Mouse (Mus musculus) liver, embryonic 15.5 days (tissue): ENCODE data around the gene Dhrs13. TPM values are rescaled to one million over a fixed set of nuclear protein-coding genes. Genes with fewer than 3 reads are reported as not detected.
"Not testable (repeated sequence)": the region's sequence is repeated elsewhere in the genome, so short reads cannot be mapped to it uniquely, and the experiment has no call there.

Experiments used
- ATAC-seq: fragments of 200-750 bp; cut with Nextera tagmentation; 2 replicates; pipeline ENCODE4 v1.8.0; 2017; ENCODE audit warnings: moderate number of reproducible peaks, mild to moderate bottlenecking, moderate library complexity; ENCODE audit not compliant: insufficient read depth
- H3K27ac ChIP-seq: fragments of 300-500 bp; sonication (generic); replicated peaks from 2 replicates; pipeline ENCODE4 v1.5.1; 2015; ENCODE audit warnings: mild to moderate bottlenecking, inconsistent platforms
- H3K27me3 ChIP-seq: fragments of 300-500 bp; sonication (generic); 2 replicates; pipeline ENCODE4 v1.6.1; 2015; ENCODE audit warnings: mild to moderate bottlenecking, inconsistent platforms
- H3K36me3 ChIP-seq: fragments of 300-500 bp; sonication (generic); replicated peaks from 2 replicates; pipeline ENCODE4 v1.6.1; 2015; ENCODE audit warnings: moderate library complexity, mild to moderate bottlenecking, inconsistent platforms
- H3K4me1 ChIP-seq: fragments of 300-500 bp; sonication (generic); replicated peaks from 2 replicates; pipeline ENCODE4 v1.6.1; 2015; ENCODE audit warnings: inconsistent platforms
- H3K4me2 ChIP-seq: fragments of 300-500 bp; sonication (generic); 2 replicates; pipeline ENCODE4 v1.6.1; 2015; ENCODE audit warnings: moderate library complexity, mild to moderate bottlenecking, inconsistent platforms
- H3K4me3 ChIP-seq: fragments of 300-500 bp; sonication (generic); replicated peaks from 2 replicates; pipeline ENCODE4 v1.5.1; 2015; ENCODE audit warnings: mild to moderate bottlenecking, inconsistent platforms
- H3K9ac ChIP-seq: fragments of 300-500 bp; sonication (generic); 2 replicates; pipeline ENCODE4 v1.6.1; 2015; ENCODE audit warnings: moderate library complexity, mild to moderate bottlenecking, inconsistent platforms
- H3K9me3 ChIP-seq: fragments of 300-500 bp; sonication (generic); replicated peaks from 2 replicates; pipeline ENCODE4 v1.6.1; 2016; ENCODE audit warnings: inconsistent platforms
- WGBS: fragments of 180-500 bp; shearing (Covaris S2); methylation state at CpG from one replicate; pipeline ENCODE4 v1.1.7; 2015; ENCODE audit warnings: mixed read lengths; ENCODE audit not compliant: insufficient replicate concordance; 5-methylcytosine and 5-hydroxymethylcytosine counted together
- polyA plus RNA-seq: library from polyadenylated mRNA; unstranded; fragments of >200 nt; fragmentation: Nextera tagmentation; extraction: Ambion mirVana; gene quantifications from 2 replicates; pipeline ENCODE4 v1.2.1, GENCODE M21; 2015

Gene Dhrs13
- polyA plus RNA-seq, 1 experiment from 2014 or later, result 14.9 TPM

DNA sequence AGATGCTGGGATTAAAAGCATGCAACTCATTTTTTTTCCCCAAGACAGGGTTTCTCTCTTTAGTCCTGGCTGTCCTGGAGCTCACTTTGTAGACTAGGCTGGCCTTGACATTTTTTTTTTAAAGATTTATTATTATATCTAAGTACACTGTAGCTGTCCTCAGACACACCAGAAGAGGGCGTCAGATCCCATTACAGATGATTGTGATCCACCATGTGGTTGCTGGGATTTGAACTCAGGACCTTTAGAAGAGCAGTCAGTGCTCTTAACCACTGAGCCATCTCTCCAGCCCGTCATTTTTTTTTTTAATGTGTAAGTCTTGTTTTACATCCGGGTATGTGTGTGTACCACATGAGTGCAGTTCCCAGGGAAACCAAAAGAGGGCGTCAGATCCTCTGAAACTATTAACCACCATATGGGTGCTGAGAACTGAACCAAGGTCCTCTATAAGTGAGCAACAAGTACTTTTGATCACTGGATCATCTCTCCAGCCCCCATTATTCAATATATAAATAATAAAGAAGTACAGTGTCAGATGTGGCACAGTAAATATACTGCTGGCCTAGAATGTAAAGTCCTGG, 10.3 kb downstream of the Dhrs13 start:
- H3K27ac ChIP-seq, H3K27me3 ChIP-seq, H3K9me3 ChIP-seq, ATAC-seq, H3K4me3 ChIP-seq, H3K9ac ChIP-seq, H3K4me2 ChIP-seq: not testable (repeated sequence)
- Histone ChIP-seq H3K4me1 (peaks cover 44% of the 10 kb centered on the region), H3K36me3 (peaks cover 38% of the 10 kb centered on the region)
- WGBS, result 86% methylated on average over 4 of the region's 4 CpGs

DNA sequence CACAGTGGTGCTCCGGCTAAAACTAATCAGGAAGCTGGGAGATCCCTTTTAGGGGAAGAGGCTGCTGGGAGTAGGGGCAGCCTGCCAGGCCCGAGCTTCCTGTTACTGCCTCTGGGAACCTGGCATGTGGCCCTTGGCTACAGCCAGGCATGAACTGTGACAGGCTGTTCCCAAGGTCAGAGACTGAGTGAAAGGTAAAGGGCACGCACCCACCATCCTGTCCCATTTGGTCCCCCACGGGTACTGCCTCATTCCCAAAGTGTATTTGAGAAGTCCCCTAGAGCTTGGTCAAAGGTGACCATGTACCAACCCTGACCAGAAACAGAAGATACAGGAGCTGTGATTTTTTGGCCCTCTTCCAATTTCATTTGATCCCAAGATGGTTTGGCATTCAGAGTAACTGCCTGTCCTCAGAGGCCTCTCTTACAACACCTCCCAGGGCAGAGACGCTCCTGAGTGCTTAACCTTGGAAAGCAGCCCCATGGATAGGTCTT, 12.7 kb downstream of the Dhrs13 start:
- ATAC-seq, result peak; percentile 28
- Histone ChIP-seq H3K9ac (no peak overlapping the region), H3K4me3 (no peak overlapping the region), H3K4me1 (peaks cover 21% of the 10 kb centered on the region; the same call in 1 of the 2 replicates), H3K4me2 (no peak overlapping the region), H3K9me3 (no peaks in the 10 kb centered on the region), H3K27me3 (no peaks in the 10 kb centered on the region), H3K27ac (no peak overlapping the region), H3K36me3 (peaks cover 29% of the 10 kb centered on the region)
- WGBS, result 73% methylated on average over 5 of the region's 5 CpGs

DNA sequence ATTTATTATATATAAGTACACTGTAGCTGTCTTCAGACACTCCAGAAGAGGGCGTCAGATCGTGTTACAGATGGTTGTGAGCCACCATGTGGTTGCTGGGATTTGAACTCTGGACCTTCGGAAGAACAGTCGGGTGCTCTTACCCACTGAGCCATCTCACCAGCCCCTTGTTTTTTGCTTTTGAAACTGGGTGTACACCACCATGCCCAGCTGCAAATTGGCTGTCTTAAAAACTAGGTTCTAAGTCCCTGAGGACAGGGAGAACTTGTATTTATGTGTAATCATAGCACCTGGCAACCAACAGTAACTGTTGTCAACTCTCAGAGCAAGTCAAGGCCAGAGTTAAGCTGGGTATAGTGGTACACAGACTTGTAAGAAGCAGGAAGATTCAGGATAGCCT, 16.6 kb downstream of the Dhrs13 start:
- not testable (repeated sequence) for H3K27ac ChIP-seq, H3K9me3 ChIP-seq, ATAC-seq, H3K4me2 ChIP-seq, H3K9ac ChIP-seq, H3K27me3 ChIP-seq, H3K4me3 ChIP-seq
- WGBS, result 75% methylated on average over 4 of the region's 4 CpGs
- Histone ChIP-seq H3K4me1 (peaks cover 31% of the 10 kb centered on the region), H3K36me3 (peaks cover 18% of the 10 kb centered on the region)

DNA sequence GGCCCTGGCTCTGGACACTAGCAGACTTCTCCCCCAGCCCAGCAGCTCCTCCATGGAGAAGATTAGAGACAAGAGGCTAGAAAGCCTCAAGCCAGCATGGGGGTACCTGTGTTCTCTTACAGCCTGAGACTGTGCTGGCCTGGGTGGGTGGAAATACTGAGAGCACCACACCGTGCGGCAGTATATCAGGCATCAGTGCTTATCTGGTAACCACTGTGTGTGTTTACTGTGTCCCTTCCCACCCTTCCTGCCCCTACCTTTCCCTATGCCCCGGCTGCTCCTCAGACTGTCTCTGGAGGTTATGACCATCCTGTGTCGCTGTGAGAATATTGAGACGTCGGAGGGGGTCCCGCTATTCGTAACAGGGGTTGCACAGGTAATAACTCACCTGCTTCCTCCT, 21.0 kb downstream of the Dhrs13 start:
- Histone ChIP-seq H3K4me1 (peaks cover 23% of the 10 kb centered on the region), H3K9me3 (no peaks in the 10 kb centered on the region), H3K9ac (0 out of 2 replicates have a peak overlapping the region, but pooled peaks have one; percentile 1), H3K4me3 (no peak overlapping the region), H3K4me2 (peak overlapping the region; percentile 11; the same call in 1 of the 2 replicates), H3K27me3 (no peaks in the 10 kb centered on the region), H3K27ac (peak overlapping the region; percentile 38; the same call in 1 of the 2 replicates), H3K36me3 (peaks cover 56% of the 10 kb centered on the region)
- 48% methylated on average over 8 of the region's 8 CpGs for WGBS
- ATAC-seq, result peak; percentile 79

DNA sequence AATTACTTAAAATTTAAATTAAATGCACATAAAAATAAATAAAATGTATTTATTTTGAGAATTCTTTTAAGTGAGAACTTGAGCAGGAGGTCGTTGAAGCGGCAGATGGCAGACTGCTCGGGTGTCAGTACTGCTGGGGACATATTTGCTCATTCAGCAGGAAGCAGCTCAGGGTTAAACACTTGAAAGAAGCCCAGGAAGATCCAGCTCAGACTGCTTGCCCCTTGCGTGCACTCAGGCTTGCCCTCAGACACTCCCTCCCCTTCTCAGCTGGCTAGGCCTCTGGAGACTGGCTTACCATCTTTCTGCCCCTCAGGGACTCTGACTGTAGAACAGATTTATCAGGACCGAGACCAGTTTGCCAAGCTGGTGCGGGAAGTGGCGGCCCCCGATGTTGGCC, 24.9 kb downstream of the Dhrs13 start:
- peaks cover 57% of the 10 kb centered on the region for H3K36me3 ChIP-seq
- no peak overlapping the region for H3K4me2 ChIP-seq
- WGBS, result 83% methylated on average over 8 of the region's 8 CpGs
- no peak overlapping the region for H3K27ac ChIP-seq
- no peak for ATAC-seq
- peaks cover 49% of the 10 kb centered on the region for H3K4me1 ChIP-seq
- no peak overlapping the region for H3K9ac ChIP-seq
- H3K9me3 ChIP-seq, result no peaks in the 10 kb centered on the region
- H3K4me3 ChIP-seq, result no peak overlapping the region
- no peaks in the 10 kb centered on the region for H3K27me3 ChIP-seq

DNA sequence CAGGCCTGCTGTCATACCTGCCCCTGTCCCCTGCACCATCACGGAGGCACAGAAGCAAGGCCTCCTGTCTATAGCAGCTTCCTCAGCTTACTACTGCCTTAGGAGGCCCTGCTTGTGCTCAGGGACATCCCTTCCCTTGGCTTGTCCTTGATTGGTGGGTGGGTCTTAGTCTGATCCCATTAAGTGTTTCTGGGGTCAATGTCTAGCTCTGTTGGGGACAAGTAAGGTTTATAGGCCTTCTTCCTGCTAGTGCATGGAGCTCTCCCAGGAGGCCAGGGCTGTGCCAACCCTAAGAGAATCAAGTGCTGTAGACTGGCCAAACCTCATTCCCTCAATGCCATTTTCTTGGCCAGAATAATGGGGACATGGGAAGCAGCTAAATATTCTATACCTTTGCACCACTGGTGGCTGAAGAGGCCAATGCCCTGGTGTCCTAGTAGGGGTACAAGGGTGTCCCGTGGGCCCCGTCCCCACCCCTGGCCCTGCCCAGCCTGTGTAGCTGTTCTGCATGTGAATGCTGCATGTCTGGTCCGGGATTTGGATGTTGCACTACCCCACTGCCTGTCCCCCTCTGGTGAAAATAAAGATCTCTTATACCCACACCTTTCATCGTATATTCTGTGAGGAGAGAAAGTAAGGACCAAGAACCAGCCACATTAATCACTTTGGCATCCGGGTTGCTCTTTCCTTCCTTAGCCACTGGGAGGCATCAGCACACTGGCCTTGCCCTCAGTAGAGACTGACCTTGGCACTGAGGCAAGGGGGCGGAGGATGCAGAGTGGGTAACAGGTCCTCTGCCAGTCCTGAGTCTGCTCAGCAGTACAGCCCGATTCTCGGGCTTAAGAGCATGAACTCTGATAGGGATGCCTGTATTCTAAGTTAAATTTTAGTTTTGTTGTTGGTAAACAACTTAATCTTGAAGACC, 28.0 kb downstream of the Dhrs13 start:
- Histone ChIP-seq H3K4me3 (peak overlapping the region; percentile 20), H3K4me2 (peak overlapping the region; percentile 50), H3K9me3 (no peaks in the 10 kb centered on the region), H3K27ac (peak overlapping the region; percentile 91), H3K9ac (peak overlapping the region; percentile 43), H3K36me3 (peaks cover 46% of the 10 kb centered on the region), H3K4me1 (peaks cover 57% of the 10 kb centered on the region), H3K27me3 (no peaks in the 10 kb centered on the region)
- WGBS, result 38% methylated on average over 9 of the region's 9 CpGs
- ATAC-seq, result peak; percentile 83

DNA sequence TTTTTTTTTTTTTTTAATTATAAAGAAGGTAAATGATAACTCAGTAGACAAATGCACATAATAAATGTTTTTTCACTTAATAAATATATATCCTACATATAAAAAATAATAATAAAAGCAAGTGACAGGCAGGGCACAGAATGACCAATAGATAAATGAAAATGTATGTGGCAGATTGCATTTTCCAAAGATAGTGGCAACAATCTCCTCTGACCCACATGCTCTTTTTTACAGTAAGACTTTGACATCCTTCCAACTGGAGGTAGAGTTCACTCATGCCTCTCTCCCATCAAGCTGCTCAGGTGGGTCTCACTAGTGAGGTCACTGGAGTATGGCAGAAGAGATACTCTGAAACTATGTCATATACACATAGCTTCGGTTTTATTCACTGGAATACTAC, 30.5 kb downstream of the Dhrs13 start:
- H3K4me1 ChIP-seq, result peaks cover 80% of the 10 kb centered on the region
- ATAC-seq, result no peak
- H3K4me2 ChIP-seq, result no peak overlapping the region
- no peaks in the 10 kb centered on the region for H3K27me3 ChIP-seq
- H3K36me3 ChIP-seq, result peaks cover 23% of the 10 kb centered on the region
- peak overlapping the region; percentile 33 for H3K9ac ChIP-seq
- H3K4me3 ChIP-seq, result no peak overlapping the region
- 54% methylated on average over 1 of the region's 1 CpGs for WGBS
- H3K27ac ChIP-seq, result peak overlapping the region; percentile 100
- H3K9me3 ChIP-seq, result no peaks in the 10 kb centered on the region

DNA sequence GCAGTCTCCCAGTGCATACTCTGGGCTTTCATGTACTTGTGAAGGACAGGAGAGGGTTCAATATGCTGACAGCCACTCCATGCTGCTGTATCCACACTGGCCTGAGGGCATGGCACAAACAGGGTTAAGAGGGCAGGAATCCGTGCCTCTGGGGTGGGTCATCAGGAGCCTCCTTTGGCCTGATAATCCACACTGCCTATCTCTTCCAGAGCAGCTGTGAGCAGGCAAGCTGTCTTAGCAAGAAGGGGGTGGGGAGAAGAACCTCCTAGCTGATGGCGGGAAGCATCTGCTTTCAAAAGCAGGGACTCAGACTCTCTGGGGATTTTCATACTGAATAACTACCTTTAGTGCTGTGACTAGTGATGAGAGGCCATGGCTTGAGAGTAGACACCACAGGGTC, 33.8 kb downstream of the Dhrs13 start:
- ATAC-seq, result peak; percentile 80
- no peaks in the 10 kb centered on the region for H3K9me3 ChIP-seq
- H3K36me3 ChIP-seq, result no peaks in the 10 kb centered on the region
- H3K4me2 ChIP-seq, result peak overlapping the region; percentile 78
- peak overlapping the region; percentile 24 for H3K4me3 ChIP-seq
- peak overlapping the region; percentile 100 for H3K27ac ChIP-seq
- WGBS, result 23% methylated on average over 2 of the region's 2 CpGs
- H3K9ac ChIP-seq, result peak overlapping the region; percentile 70
- no peaks in the 10 kb centered on the region for H3K27me3 ChIP-seq
- peaks cover 94% of the 10 kb centered on the region for H3K4me1 ChIP-seq

DNA sequence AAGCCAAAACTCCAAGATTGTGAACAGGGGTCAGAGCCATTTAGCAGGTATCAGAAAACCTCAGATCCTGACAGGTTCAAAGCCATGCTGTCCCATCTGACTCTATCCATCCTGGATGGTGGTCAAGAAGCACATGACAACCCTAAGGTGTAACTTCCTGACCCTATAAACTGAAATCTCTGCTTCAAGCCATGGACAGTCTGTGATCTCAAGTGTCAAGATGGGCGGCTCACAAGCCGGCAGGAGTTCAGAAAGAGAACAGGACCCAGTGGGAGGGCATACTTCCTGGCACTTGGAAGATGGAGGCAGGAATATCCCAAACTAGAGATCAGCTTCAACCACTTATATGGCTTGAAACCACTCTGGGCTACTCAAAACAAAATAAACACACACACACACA, 34.6 kb downstream of the Dhrs13 start:
- H3K9ac ChIP-seq, result peak overlapping the region; percentile 70
- peak overlapping the region; percentile 24 for H3K4me3 ChIP-seq
- peaks cover 91% of the 10 kb centered on the region for H3K4me1 ChIP-seq

DNA sequence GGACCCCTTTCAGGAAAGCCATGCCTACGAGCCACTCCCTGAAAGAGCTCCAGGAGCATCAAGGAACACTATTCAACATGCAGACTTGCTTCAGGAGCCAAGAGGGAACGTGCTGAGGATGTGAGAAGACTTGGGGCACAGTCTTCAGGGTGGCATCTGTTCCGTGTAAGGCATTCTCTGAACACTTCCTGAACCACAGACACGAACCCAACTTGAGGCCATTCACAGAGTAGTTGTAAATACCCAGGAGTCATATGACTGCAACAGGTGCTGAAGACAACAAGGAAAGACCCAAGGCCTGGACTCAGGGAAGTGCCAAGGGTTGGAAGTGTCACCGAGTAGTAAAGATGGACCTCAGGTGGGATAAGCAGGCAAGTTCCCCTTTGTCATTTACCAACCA, 35.5 kb downstream of the Dhrs13 start:
- H3K4me1 ChIP-seq, result peaks cover 83% of the 10 kb centered on the region
- peaks cover 4% of the 10 kb centered on the region; the same call in 1 of the 2 replicates for H3K36me3 ChIP-seq
- peak overlapping the region; percentile 100 for H3K27ac ChIP-seq
- 67% methylated on average over 5 of the region's 5 CpGs for WGBS
- peak overlapping the region; percentile 78 for H3K4me2 ChIP-seq
- peak overlapping the region; percentile 69 for H3K4me3 ChIP-seq
- no peaks in the 10 kb centered on the region for H3K9me3 ChIP-seq
- no peak for ATAC-seq
- H3K9ac ChIP-seq, result peak overlapping the region; percentile 70
- H3K27me3 ChIP-seq, result no peaks in the 10 kb centered on the region

More for the DNA sequence above, 34.6 kb downstream of the Dhrs13 start:
- Histone ChIP-seq H3K27ac (peak overlapping the region; percentile 100), H3K4me2 (peak overlapping the region; percentile 78), H3K9me3 (no peaks in the 10 kb centered on the region), H3K36me3 (no peaks in the 10 kb centered on the region), H3K27me3 (no peaks in the 10 kb centered on the region)
- ATAC-seq, result no peak
- 68% methylated on average over 2 of the region's 2 CpGs for WGBS

DNA sequence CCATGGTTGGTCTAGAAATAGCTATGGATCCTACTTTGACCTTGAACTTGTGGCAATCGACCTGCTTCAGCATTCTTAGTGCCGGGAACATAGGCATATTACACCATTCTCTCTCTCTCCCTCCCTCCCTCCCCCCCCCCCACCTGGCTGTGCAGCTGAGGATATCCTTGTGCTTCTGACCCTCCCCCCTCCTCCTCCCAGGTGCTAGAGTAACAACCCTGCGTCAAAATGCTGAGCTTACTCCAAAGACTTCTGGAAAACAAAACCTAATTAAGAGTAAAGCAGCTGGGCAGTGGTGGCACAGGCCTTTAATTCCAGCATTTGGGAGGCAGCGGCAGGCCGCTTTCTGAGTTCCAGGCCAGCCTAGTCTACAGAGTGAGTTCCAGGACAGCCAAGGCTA, 37.0 kb downstream of the Dhrs13 start:
- H3K4me1 ChIP-seq, result peaks cover 67% of the 10 kb centered on the region
- peak overlapping the region; percentile 69 for H3K4me3 ChIP-seq
- H3K36me3 ChIP-seq, result peaks cover 20% of the 10 kb centered on the region
- H3K9me3 ChIP-seq, result no peaks in the 10 kb centered on the region
- H3K27ac ChIP-seq, result peak overlapping the region; percentile 100
- 16% methylated on average over 5 of the region's 5 CpGs for WGBS
- no peak for ATAC-seq
- peak overlapping the region; percentile 70 for H3K9ac ChIP-seq
- H3K4me2 ChIP-seq, result peak overlapping the region; percentile 78
- H3K27me3 ChIP-seq, result no peaks in the 10 kb centered on the region
